Mouse (Mus musculus): ENCODE data around the gene Stra6. TPM values are rescaled to one million over a fixed set of nuclear protein-coding genes. Genes with fewer than 3 reads are reported as not detected.

Gene Stra6
- total RNA-seq, 2 experiments from 2014 or later: 0.18 to 0.69 TPM

GRCm38 (mm10) chr9:58157838-58158237, 94.2 kb downstream of the Stra6 start:
- peak in 1 of 2 experiments; percentile 33 for DNase-seq
- intact Hi-C loops (cut with DNase I): no loop called here

GRCm38 (mm10) chr9:58158541-58159311, 95.1 kb downstream of the Stra6 start:
- peak; percentile 47 to 61 for DNase-seq
- intact Hi-C loops (cut with DNase I): no loop called here

GRCm38 (mm10) chr9:58159855-58160254, 96.3 kb downstream of the Stra6 start:
- peak in 1 of 2 experiments; percentile 23 for DNase-seq
- intact Hi-C loops (cut with DNase I): no loop called here

GRCm38 (mm10) chr9:58160315-58160714, 96.7 kb downstream of the Stra6 start:
- DNase-seq: no peak
- intact Hi-C loops (cut with DNase I): no loop called here

- intact Hi-C loops (cut with DNase I): no loop called here
- DNase-seq: no peak
Observed at GRCm38 (mm10) chr9:58162173-58162572, 98.6 kb downstream of the Stra6 start.

- no peak for DNase-seq
- intact Hi-C loops (cut with DNase I): no loop called here
Observed at GRCm38 (mm10) chr9:58163146-58163545, 99.6 kb downstream of the Stra6 start.

GRCm38 (mm10) chr9:58165779-58166178, 102.2 kb downstream of the Stra6 start:
- intact Hi-C loops (cut with DNase I): no loop called here
- no peak for DNase-seq

- no peak for DNase-seq
- intact Hi-C loops (cut with DNase I): no loop called here
Observed at GRCm38 (mm10) chr9:58168880-58169279, 105.3 kb downstream of the Stra6 start.

GRCm38 (mm10) chr9:58169426-58169825, 105.8 kb downstream of the Stra6 start:
- intact Hi-C loops (cut with DNase I): no loop called here
- no peak for DNase-seq

GRCm38 (mm10) chr9:58172863-58173262, 109.3 kb downstream of the Stra6 start:
- intact Hi-C loops (cut with DNase I): no loop called here
- DNase-seq: no peak

- intact Hi-C loops (cut with DNase I): no loop called here
- DNase-seq: no peak
Observed at GRCm38 (mm10) chr9:58174818-58175251, 111.2 kb downstream of the Stra6 start.

- intact Hi-C loops (cut with DNase I): no loop called here
- no peak for DNase-seq
Observed at GRCm38 (mm10) chr9:58175745-58176487, 112.3 kb downstream of the Stra6 start.

- DNase-seq: no peak
- intact Hi-C loops (cut with DNase I): no loop called here
Observed at GRCm38 (mm10) chr9:58177165-58177564, 113.6 kb downstream of the Stra6 start.

- no peak for DNase-seq
- intact Hi-C loops (cut with DNase I): no loop called here
Observed at GRCm38 (mm10) chr9:58179390-58179789, 115.8 kb downstream of the Stra6 start.

- no peak for DNase-seq
- intact Hi-C loops (cut with DNase I): no loop called here
Observed at GRCm38 (mm10) chr9:58184456-58184855, 120.9 kb downstream of the Stra6 start.

GRCm38 (mm10) chr9:58194222-58194621, 130.6 kb downstream of the Stra6 start:
- intact Hi-C loops (cut with DNase I): no loop called here

GRCm38 (mm10) chr9:58195671-58196070, 132.1 kb downstream of the Stra6 start:
- intact Hi-C loops (cut with DNase I): no loop called here

More at GRCm38 (mm10) chr9:58194222-58194621, 130.6 kb downstream of the Stra6 start:
- no peak for DNase-seq

GRCm38 (mm10) chr9:58196141-58196540, 132.6 kb downstream of the Stra6 start:
- DNase-seq: no peak
- intact Hi-C loops (cut with DNase I): no loop called here

More at GRCm38 (mm10) chr9:58195671-58196070, 132.1 kb downstream of the Stra6 start:
- no peak for DNase-seq

- intact Hi-C loops (cut with DNase I): no loop called here
- no peak for DNase-seq
Observed at GRCm38 (mm10) chr9:58196610-58197567, 133.3 kb downstream of the Stra6 start.

Data from gastrocnemius, postnatal 36 days (tissue).